Mouse (Mus musculus) left cerebral cortex, postnatal 25 days (tissue): ENCODE data around the gene Gm20821. TPM values are rescaled to one million over a fixed set of nuclear protein-coding genes. Genes with fewer than 3 reads are reported as not detected.
"Not testable (repeated sequence)": the region's sequence is repeated elsewhere in the genome, so short reads cannot be mapped to it uniquely, and the experiment has no call there.

Experiments used
- DNase-seq, 2 experiments: peaks; one replicate each; pipeline ENCODE4 v3.0.0; 2022; ENCODE audit warnings: low spot score in 2 of 2, mixed read lengths in 1 of 2
- intact Hi-C: fragments of 180-260 bp; cut with DNase I; formaldehyde crosslinking; loops from one replicate; pipeline ENCODE4 v1.15.1; 2025
- total RNA-seq, 2 experiments: library from RNA; stranded (reverse); gene quantifications; 2 replicates each; pipeline ENCODE4 v1.2.3; 2021

Gm20821 gene
- total RNA-seq: not detected

DNA sequence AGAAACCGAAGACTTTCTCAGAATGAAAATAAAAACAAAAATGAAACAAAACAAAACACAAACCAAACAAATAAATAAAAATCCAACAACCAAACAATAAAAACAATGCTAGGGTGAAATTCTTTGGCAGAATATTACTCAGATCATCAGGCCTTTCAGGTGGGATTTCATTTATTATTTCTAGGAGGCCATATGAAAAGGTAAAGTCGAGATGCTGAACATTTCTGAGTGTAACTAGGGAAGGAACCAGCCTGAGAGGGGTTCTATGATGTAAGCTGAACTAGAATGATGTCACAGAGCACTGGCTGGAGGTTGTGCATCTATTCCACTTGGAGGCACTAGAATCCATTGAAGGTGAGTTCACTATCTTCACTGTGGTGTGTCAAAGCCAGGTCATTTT is at the start of gene Gm20821:
Gm20821 (plus strand) TSS at position 301 of the 400 bp plus-strand sequence.
- intact Hi-C loops, DNase-seq: not testable (repeated sequence)
